Mouse (Mus musculus): ENCODE measurements around the gene Rpl32. TPM values are rescaled to one million over a fixed set of nuclear protein-coding genes. Genes with fewer than 3 reads are reported as not detected.

Rpl32 gene
- polyA plus RNA-seq, 1 experiment from 2014 or later: 1,474 TPM

GRCm38 (mm10) chr6:115768207-115768606 is 40.3 kb downstream of the Rpl32 start:
- in situ Hi-C loops (cut with MboI; ENCODE audit: low pct_unique_long_range_greater_than_20kb): no loop called here
- ATAC-seq (no peak), DNase-seq (ENCODE audit: low read depth, low spot score) (no peak)
- TF ChIP-seq CTCF (IDR thresholded peaks at IDR 0.05): no peak
- ChIA-PET CTCF (no interaction called here), POLR2A (no interaction called here)
- no peaks in the 10 kb centered on the region for H3K27me3 ChIP-seq

DNA sequence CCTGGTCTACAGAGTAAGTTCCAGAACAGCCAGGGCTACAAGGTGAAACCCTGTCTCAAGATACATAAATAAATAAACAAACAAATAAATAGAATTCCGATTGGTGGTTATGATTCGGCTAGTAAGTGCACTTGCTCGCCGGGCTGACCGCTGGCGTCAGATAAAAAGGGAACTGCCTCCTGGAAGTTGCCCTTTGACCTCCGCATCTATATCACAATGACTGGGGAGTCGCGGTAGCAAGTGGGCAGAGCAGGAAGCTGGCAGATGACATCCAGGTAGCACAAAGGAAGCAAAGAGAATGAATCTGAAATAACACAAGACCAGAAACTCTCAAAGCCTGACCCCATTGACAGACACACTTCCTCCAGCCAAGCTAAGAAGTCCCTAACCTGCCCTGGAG is 41.2 kb downstream of the Rpl32 start:
- ATAC-seq (no peak), DNase-seq (ENCODE audit: low read depth, low spot score) (no peak)
- ChIA-PET CTCF (no interaction called here), POLR2A (no interaction called here)
- H3K27me3 ChIP-seq: no peaks in the 10 kb centered on the region
- TF ChIP-seq CTCF (IDR thresholded peaks at IDR 0.05): no peak
- in situ Hi-C loops (cut with MboI; ENCODE audit: low pct_unique_long_range_greater_than_20kb): no loop called here

DNA sequence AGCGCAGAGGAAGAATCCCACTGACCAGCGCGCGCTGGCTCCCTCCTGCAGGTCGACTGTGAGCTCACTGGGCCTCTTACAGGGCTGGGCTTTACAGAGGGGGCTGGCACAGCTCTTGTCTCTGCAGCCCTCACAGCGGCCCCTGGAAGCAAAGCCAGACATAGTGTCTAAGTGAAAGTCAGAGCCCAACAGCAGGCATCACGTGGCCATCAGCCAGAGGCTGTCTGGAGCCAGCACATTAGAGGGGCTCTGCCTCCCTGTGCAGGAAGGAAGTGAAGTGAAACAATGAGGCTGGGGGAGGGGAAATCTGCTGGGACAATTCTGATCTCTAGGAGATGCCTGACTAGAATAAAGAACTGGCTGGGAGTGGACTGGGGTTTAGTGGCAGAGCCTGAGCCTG is 44.4 kb downstream of the Rpl32 start:
- POLR2A ChIA-PET: interaction anchor here (0.8 kb wide), 1 partner anchor 19 kb away, joined by 5 read pairs; no protein-coding TSS in a partner anchor
- TF ChIP-seq CTCF (IDR thresholded peaks at IDR 0.05): no peak
- DNase-seq (ENCODE audit: low read depth, low spot score): no peak
- ATAC-seq: no peak
- in situ Hi-C loops (cut with MboI; ENCODE audit: low pct_unique_long_range_greater_than_20kb): no loop called here
- H3K27me3 ChIP-seq: no peaks in the 10 kb centered on the region
- CTCF ChIA-PET: no interaction called here

DNA sequence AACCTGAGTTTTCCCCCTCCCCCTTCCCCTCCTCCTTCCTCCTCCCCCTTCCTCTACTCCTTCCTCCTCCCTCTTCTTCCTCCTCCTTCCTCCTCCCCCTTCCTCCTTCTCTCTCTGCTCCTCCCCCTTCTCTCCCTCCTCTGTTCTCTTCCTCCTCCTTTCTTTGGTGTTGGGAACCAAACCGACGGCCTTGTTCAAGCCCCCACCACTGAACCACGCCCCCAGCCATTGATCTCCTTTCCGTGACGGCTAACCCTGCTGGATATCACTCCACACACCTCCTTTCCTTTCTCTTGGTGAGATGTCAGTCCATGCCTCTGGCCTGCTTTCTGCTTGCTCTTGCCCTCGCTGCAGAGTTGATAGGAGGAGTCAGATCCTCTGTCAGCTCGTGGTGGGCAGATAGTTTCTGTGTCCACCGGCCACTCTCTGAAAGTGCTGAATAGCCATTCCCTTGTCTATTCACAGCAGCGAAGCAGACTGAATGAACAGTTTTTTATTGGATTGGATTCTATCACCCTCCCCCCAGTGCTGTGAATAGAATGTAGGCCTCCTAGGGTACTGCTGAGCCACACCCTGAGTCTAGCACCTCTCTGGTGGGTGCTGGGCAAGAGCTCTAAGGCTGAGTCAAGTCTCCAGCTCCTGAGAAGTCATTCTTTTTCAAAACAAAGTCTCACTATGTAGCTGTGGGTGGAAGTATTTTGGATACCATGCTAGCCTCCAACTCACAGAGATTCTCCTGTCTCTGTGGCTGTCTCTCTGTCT is 46.4 kb downstream of the Rpl32 start, which contains the start of gene Tmem40:
Gene Tmem40 (minus strand): TSS at position 416 of the 762 bp plus-strand sequence.
- ChIA-PET CTCF (no interaction called here), POLR2A (no interaction called here)
- DNase-seq (ENCODE audit: low read depth, low spot score) (no peak), ATAC-seq (no peak)
- H3K27me3 ChIP-seq: no peaks in the 10 kb centered on the region
- no peak for TF ChIP-seq CTCF (IDR thresholded peaks at IDR 0.05)
- in situ Hi-C loops (cut with MboI; ENCODE audit: low pct_unique_long_range_greater_than_20kb): no loop called here

DNA sequence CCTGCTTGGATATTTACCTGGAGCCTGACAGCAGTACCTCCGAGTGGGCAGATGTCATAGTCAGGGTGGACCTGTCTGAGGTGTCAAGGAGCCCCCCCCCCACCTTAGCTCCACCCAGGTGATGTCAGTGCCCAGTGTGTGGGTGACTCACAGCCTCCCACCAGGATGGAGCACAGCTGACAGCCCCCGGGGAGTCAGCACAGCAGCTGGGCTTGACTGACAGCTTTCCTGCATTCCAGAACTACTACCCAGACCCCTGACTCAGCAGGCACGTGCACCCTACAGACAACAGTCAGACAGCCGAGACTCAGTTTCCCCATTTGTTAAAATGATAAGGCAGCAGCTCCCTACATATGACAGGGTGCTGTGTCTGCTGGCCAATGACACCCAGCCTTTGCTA is 47.6 kb downstream of the Rpl32 start:
- in situ Hi-C loops (cut with MboI; ENCODE audit: low pct_unique_long_range_greater_than_20kb): no loop called here
- no peaks in the 10 kb centered on the region for H3K27me3 ChIP-seq
- POLR2A ChIA-PET: no interaction called here
- CTCF ChIA-PET: no interaction called here
- TF ChIP-seq CTCF (IDR thresholded peaks at IDR 0.05): no peak
- ATAC-seq (no peak), DNase-seq (ENCODE audit: low read depth, low spot score) (no peak)

DNA sequence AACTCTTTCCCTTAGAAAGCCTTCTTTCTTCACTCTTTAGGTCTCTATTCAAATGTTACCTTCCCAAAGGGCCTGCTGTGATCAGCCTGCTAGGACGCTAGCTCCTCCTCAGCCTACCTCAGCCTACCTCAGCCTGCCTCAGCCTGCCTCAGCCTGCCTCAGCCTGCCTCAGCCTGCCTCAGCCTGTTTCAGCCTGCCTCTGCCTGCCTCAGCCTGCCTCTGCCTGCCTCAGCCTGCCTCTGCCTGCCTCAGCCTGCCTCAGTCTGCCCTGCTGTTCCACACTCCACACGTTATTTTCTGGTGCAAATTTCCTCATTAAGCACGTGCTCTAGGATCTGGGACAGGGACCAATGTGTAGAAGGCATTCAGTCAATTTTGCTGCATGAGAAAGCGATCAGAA is 48.4 kb downstream of the Rpl32 start:
- DNase-seq (ENCODE audit: low read depth, low spot score) (no peak), ATAC-seq (no peak)
- ChIA-PET POLR2A (no interaction called here), CTCF (no interaction called here)
- in situ Hi-C loops (cut with MboI; ENCODE audit: low pct_unique_long_range_greater_than_20kb): no loop called here
- no peaks in the 10 kb centered on the region for H3K27me3 ChIP-seq
- no peak for TF ChIP-seq CTCF (IDR thresholded peaks at IDR 0.05)

DNA sequence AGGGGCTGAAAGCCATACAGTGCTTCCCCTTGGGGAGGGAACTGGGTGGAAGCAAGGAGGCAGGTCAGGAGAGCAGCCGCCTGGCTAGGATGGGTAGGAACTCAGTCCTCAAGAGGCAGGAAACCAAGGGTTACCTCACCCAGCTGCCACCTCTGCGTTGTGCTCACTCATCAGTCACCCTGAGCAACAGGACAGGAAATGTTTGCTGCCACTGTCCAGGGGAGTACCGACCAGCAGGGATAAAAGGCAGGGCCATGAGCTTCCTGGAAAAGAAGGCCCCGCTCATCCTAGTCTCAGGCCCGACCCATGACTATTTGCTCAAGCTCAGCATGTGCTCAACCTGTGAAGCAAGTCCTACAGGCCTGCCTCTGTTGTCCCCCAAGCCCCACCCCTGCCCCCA is 49.1 kb downstream of the Rpl32 start:
- TF ChIP-seq CTCF (IDR thresholded peaks at IDR 0.05): no peak
- in situ Hi-C loops (cut with MboI; ENCODE audit: low pct_unique_long_range_greater_than_20kb): no loop called here
- POLR2A ChIA-PET: no interaction called here
- CTCF ChIA-PET: no interaction called here
- DNase-seq (ENCODE audit: low read depth, low spot score) (no peak), ATAC-seq (no peak)
- no peaks in the 10 kb centered on the region for H3K27me3 ChIP-seq

GRCm38 (mm10) chr6:115758981-115759435 is 49.5 kb downstream of the Rpl32 start:
- CTCF ChIA-PET: no interaction called here
- TF ChIP-seq CTCF (IDR thresholded peaks at IDR 0.05): no peak
- POLR2A ChIA-PET: no interaction called here
- ATAC-seq: no peak
- H3K27me3 ChIP-seq: no peaks in the 10 kb centered on the region
- in situ Hi-C loops (cut with MboI; ENCODE audit: low pct_unique_long_range_greater_than_20kb): no loop called here
- DNase-seq (ENCODE audit: low read depth, low spot score): no peak

- no peak for TF ChIP-seq CTCF (IDR thresholded peaks at IDR 0.05)
- H3K27me3 ChIP-seq: no peaks in the 10 kb centered on the region
- DNase-seq (ENCODE audit: low read depth, low spot score) (no peak), ATAC-seq (no peak)
- POLR2A ChIA-PET: no interaction called here
- CTCF ChIA-PET: no interaction called here
- in situ Hi-C loops (cut with MboI; ENCODE audit: low pct_unique_long_range_greater_than_20kb): no loop called here
Measured at GRCm38 (mm10) chr6:115755536-115755935, 53.0 kb downstream of the Rpl32 start.

Other genes starting within 250 kb of the Rpl32 start
- 11.7 TPM for gene Mkrn2os, start 216.2 kb downstream of the Rpl32 start, polyA plus RNA-seq (2021)
- 22.7 TPM for gene Mkrn2, start 206.8 kb downstream of the Rpl32 start, polyA plus RNA-seq (2021)
- 96.8 TPM for gene Raf1, start 132.1 kb downstream of the Rpl32 start, polyA plus RNA-seq (2021)
- not detected for gene Tmem40, start 46.3 kb downstream of the Rpl32 start, polyA plus RNA-seq (2021)
- 9.9 TPM for gene Cand2, start 34.2 kb downstream of the Rpl32 start, polyA plus RNA-seq (2021)
- 0.10 TPM for gene Efcab12, start 29.7 kb upstream of the Rpl32 start, polyA plus RNA-seq (2021)
- gene Mbd4, start 44.6 kb upstream of the Rpl32 start, polyA plus RNA-seq (2021): 6.8 TPM
- 41.6 TPM for gene Ift122, start 44.7 kb upstream of the Rpl32 start, polyA plus RNA-seq (2021)
- gene Rho, start 123.0 kb upstream of the Rpl32 start, polyA plus RNA-seq (2021): 0.12 TPM
- not detected for gene H1foo, start 136.2 kb upstream of the Rpl32 start, polyA plus RNA-seq (2021)
- 79.9 TPM for gene Plxnd1, start 186.3 kb upstream of the Rpl32 start, polyA plus RNA-seq (2021)